Mouse (Mus musculus) G1E (cell line): ENCODE measurements around the gene Tsga10. TPM values are rescaled to one million over a fixed set of nuclear protein-coding genes. Genes with fewer than 3 reads are reported as not detected.
"Not testable (repeated sequence)": the region's sequence is repeated elsewhere in the genome, so short reads cannot be mapped to it uniquely, and the experiment has no call there.

Experiments used
- ATAC-seq: 2 replicates; pipeline ENCODE4 v1.8.0; 2016; ENCODE audit warnings: mild to moderate bottlenecking; ENCODE audit not compliant: insufficient number of reproducible peaks, poor library complexity, low FRiP score, severe bottlenecking; ENCODE audit errors: extremely low read depth
- DNase-seq: peaks from one replicate; pipeline ENCODE4 v3.0.0; 2012; ENCODE audit warnings: low spot score
- H3K27me3 ChIP-seq: 2 replicates; pipeline ENCODE4 v1.6.1; 2012; ENCODE audit warnings: mild to moderate bottlenecking, low read length, inconsistent platforms; ENCODE audit not compliant: insufficient read depth
- H3K36me3 ChIP-seq: replicated peaks from 2 replicates; pipeline ENCODE3; 2012; ENCODE audit warnings: mild to moderate bottlenecking, inconsistent platforms
- H3K4me1 ChIP-seq: 2 replicates; pipeline ENCODE4 v1.6.1; 2012; ENCODE audit warnings: low read depth, low read length, inconsistent platforms, mixed read lengths; ENCODE audit not compliant: insufficient read depth
- H3K4me3 ChIP-seq: 2 replicates; pipeline ENCODE4 v1.5.1; 2012; ENCODE audit warnings: low read depth, mild to moderate bottlenecking, inconsistent platforms, low read length, moderate library complexity, mixed read lengths
- H3K9me3 ChIP-seq: replicated peaks from 2 replicates; pipeline ENCODE4 v1.6.1; 2012; ENCODE audit warnings: inconsistent platforms
- CTCF ChIP-seq: IDR thresholded peaks from 2 replicates; pipeline ENCODE4 v1.5.1; 2012; ENCODE audit warnings: low read depth, low read length, inconsistent platforms, mixed read lengths
- GATA1 ChIP-seq: IDR thresholded peaks from 2 replicates; pipeline ENCODE4 v1.6.1; 2012; ENCODE audit warnings: borderline replicate concordance, low read length, inconsistent platforms, mixed read lengths
- GATA2 ChIP-seq: IDR thresholded peaks from 2 replicates; pipeline ENCODE4 v1.6.1; 2012; ENCODE audit warnings: low read depth, low read length, inconsistent platforms, borderline replicate concordance
- POLR2AphosphoS5 ChIP-seq: IDR thresholded peaks from 2 replicates; pipeline ENCODE4 v1.6.1; 2012; ENCODE audit warnings: low read depth, low read length, inconsistent platforms; ENCODE audit not compliant: insufficient replicate concordance
- TAL1 ChIP-seq: conservative IDR thresholded peaks from 2 replicates; pipeline ENCODE4 v1.6.1; 2012; ENCODE audit warnings: low read depth, low read length, inconsistent platforms, mixed read lengths
- polyA plus RNA-seq: library from polyadenylated mRNA; stranded (reverse); fragments of >175 nt; gene quantifications from 2 replicates; pipeline ENCODE4 v1.2.3, GENCODE M21; 2012
- total RNA-seq, 2 experiments: library from RNA; stranded (forward) in 1 of 2; stranded (reverse) in 1 of 2; fragments of 200-1000 nt in 1 of 2; fragments of >200 nt in 1 of 2; fragmentation: Nextera tagmentation in 1 of 2; gene quantifications; 2 replicates each; pipeline ENCODE4 v1.2.3; 2014 to 2017

Gene Tsga10
- total and polyA plus RNA-seq, 3 experiments: 0.41 to 10.2 (median 8.9) TPM

DNA sequence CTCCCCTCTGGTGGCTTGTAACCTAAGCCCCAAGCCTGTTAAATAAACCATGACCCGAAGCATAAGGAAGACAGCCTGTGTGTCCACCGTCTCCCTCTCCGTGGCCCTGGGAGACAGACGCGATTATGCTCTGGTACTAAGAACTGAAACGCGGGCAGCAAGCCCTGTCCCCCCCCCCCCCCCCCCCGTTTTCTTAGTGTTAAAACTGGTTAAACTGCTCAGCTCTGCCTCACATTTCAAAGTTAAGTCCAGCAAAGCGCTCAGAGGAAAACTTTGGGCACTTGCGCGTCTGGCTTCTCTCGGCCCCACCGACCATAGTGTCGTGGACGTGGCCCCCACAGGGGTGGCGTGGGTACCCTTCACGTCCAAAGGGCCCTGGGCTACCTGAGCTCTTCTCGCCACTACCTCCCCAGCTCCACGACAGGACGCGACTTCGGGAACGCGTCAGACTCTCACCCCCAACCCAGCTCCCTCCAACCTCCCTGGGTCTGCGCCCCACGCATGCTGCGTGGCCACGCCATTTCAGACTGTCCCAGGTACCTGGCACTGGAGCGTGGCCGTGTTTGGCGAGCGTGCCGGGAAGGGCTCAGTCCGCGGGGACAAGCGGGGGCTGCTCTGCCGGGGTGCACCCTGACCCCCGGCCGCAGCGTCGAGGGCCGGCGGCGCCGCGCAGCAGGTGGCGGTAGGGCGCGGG, 147.1 kb downstream of the Tsga10 start:
- ATAC-seq (no peak), DNase-seq (no peak)
- H3K36me3 ChIP-seq: no peaks in the 10 kb centered on the region
- no peak for TF ChIP-seq GATA1
- no peak for TF ChIP-seq POLR2AphosphoS5
- TF ChIP-seq TAL1: no peak
- TF ChIP-seq CTCF: no peak
- no peak for TF ChIP-seq GATA2
- peaks cover 5% of the 10 kb centered on the region; the same call in 1 of the 2 replicates for H3K27me3 ChIP-seq
- no peaks in the 10 kb centered on the region for H3K4me1 ChIP-seq
- no peak overlapping the region for H3K4me3 ChIP-seq
- peaks cover 4% of the 10 kb centered on the region; the same call in 1 of the 2 replicates for H3K9me3 ChIP-seq

DNA sequence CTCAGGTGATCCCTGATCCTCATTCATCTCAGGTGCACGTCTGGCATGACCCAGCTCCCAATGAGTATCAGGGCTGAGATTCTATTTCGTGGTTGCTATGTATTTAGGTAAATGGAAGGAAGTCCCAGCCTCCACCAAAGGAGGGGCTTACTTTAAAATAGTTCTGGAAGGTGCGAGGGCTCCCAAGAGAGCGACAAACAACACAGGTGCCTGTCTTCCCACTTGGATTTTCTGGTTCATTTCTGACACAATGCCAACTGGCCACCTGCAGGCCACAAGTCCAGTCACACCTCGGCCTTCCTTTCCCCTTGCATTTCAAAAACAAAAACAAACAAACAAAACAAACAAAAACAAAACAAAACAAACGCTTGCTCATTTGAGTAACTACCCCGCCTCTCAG, 147.7 kb downstream of the Tsga10 start:
- no peak for ATAC-seq
- Histone ChIP-seq H3K9me3 (peaks cover 4% of the 10 kb centered on the region; the same call in 1 of the 2 replicates), H3K4me1 (no peaks in the 10 kb centered on the region)

DNA sequence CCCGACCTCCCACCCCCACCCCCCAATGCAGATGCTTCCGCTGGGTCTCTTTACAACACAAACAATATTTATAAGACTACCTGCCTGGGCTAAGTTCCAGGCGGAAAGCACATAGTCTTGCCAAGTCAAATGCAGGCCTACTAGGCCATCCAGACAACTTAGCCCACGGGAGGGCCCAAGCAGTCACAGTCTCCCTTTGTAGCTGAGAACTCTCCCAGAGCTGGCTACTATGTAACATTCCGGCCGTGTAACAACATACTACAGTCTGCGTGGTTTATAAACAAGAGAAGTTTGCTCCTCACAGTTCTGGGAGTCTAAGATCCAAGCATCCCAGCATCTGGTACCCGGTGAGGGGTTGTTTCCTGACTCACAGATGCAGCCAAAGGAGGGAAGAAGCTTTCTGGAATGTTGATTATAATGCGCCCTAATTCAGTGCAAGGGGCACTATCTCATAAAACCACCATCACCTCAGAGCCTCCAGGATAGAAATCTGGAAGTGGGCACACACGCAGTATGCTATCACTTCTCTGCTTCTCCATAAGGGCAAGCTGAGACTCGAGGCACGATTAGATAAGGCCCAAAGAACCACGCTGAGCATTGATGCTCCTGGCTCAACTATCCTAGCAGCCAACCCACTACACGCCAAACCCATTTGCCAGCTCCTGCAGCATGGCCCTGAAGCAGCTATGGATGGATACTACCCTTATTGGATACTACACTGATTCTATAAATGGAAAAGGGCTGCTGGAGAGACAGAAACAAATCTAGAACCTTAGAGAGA, 148.6 kb downstream of the Tsga10 start:
- Histone ChIP-seq H3K36me3 (no peaks in the 10 kb centered on the region), H3K9me3 (peaks cover 4% of the 10 kb centered on the region; the same call in 1 of the 2 replicates), H3K4me1 (no peaks in the 10 kb centered on the region), H3K4me3 (no peak overlapping the region), H3K27me3 (peaks cover 5% of the 10 kb centered on the region; the same call in 1 of the 2 replicates)
- DNase-seq (no peak), ATAC-seq (no peak)
- TF ChIP-seq CTCF (no peak), TAL1 (no peak), POLR2AphosphoS5 (no peak), GATA1 (no peak), GATA2 (no peak)

More for the DNA sequence above, 147.7 kb downstream of the Tsga10 start:
- no peak for DNase-seq
- H3K36me3 ChIP-seq: no peaks in the 10 kb centered on the region
- TF ChIP-seq CTCF (no peak), GATA1 (no peak), TAL1 (no peak), GATA2 (no peak)
- peaks cover 5% of the 10 kb centered on the region; the same call in 1 of the 2 replicates for H3K27me3 ChIP-seq
- H3K4me3 ChIP-seq: no peak overlapping the region

DNA sequence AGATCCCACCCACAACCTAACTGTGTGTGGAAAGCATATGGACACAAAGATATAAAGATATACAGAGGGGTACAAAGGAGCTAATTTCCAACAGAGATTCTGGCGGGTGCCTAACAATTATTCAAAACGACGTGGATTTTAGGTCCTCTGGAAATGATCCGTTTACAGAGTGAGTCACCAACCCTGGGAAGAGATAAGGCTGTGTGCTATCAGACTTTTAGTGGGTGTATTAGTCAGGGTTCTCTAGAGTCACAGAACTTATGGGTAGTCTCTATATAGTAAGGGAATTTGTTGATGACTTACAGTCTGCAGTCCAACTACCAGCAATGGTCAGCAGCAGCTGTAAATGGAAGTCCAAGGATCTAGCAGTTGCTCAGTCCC, 153.9 kb downstream of the Tsga10 start:
- not testable (repeated sequence) for H3K9me3 ChIP-seq, H3K4me1 ChIP-seq, DNase-seq, ATAC-seq, H3K36me3 ChIP-seq, H3K4me3 ChIP-seq
- H3K27me3 ChIP-seq: peaks cover 15% of the 10 kb centered on the region

DNA sequence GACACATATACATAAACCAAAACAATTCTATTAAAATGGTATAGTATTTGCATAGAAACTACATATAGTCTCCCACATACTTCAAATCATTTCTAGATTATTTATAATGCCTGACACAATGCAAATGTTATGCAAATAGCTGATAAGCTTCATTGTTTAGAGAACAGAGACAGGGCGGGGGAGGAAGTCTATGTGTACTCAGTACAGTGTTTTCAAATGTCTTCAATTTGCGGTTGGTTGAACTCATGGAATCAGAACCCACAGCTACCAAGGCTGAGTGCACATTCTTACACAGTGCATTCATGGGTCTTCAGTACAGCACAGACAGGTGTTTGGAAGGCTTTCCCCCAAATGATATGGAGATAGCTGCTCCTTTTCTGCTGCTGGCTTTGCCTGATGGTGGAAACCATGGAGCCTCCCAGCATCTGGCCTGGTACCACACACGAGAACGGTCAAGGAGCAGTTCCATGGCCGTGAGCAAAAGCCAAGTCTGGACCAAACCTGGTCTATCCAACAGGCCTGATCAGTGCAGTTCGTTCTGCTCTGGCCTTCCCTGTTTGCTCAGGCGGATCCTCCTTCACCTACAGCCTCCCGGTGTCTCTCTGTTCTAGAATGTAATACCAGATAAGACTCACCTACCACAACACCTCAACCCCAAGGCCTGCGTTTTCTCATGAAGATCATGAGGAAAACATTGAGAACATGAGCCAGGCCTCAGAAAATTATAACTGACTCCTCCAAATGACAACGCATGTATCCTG, 154.5 kb downstream of the Tsga10 start:
- ATAC-seq (no peak), DNase-seq (no peak)
- no peaks in the 10 kb centered on the region for H3K4me1 ChIP-seq
- H3K9me3 ChIP-seq: no peaks in the 10 kb centered on the region
- TF ChIP-seq POLR2AphosphoS5: no peak
- no peak for TF ChIP-seq GATA1
- TF ChIP-seq GATA2: no peak
- no peak for TF ChIP-seq CTCF
- TF ChIP-seq TAL1: no peak
- H3K27me3 ChIP-seq: peaks cover 15% of the 10 kb centered on the region
- H3K4me3 ChIP-seq: no peak overlapping the region
- no peaks in the 10 kb centered on the region for H3K36me3 ChIP-seq

DNA sequence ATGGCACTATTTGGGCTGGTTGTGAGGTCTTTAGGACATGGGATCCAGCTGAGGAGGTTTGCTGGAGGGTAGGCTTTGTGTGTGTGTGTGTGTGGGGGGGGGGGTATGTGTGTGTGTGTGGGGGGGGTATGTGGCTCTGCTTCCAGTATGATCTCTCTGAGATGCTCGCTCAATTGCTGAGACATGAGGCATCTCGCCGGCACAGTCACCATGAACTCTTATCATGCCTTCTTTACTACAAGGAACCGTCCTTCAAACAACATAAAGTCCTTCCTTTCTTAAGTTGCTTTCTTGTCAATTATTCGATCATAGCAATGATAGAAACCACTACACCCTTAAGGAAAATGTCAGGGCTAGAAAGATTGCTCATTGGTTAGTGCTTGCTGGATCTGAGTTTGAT, 155.1 kb downstream of the Tsga10 start:
- DNase-seq: no peak
- TF ChIP-seq GATA1 (no peak), TAL1 (no peak), CTCF (no peak), POLR2AphosphoS5 (no peak), GATA2 (no peak)
- H3K36me3 ChIP-seq: no peaks in the 10 kb centered on the region
- no peaks in the 10 kb centered on the region for H3K4me1 ChIP-seq
- H3K9me3 ChIP-seq: no peaks in the 10 kb centered on the region
- ATAC-seq: no peak
- no peak overlapping the region for H3K4me3 ChIP-seq
- peaks cover 15% of the 10 kb centered on the region for H3K27me3 ChIP-seq
